Mouse (Mus musculus) limb, embryonic 14.5 days (tissue): ENCODE data around the gene Nipbl. TPM values are rescaled to one million over a fixed set of nuclear protein-coding genes. Genes with fewer than 3 reads are reported as not detected.

Experiments used
- ATAC-seq: fragments of 200-750 bp; cut with Nextera tagmentation; 2 replicates; pipeline ENCODE4 v1.8.0; 2017; ENCODE audit warnings: low read depth, moderate number of reproducible peaks, moderate TSS enrichment; ENCODE audit not compliant: low FRiP score
- DNase-seq: peaks from one replicate; pipeline ENCODE4 v3.0.0-alpha.2; 2015; ENCODE audit warnings: low spot score
- H3K27ac ChIP-seq: fragments of 300-500 bp; sonication (generic); replicated peaks from 2 replicates; pipeline ENCODE4 v1.5.1; 2014; ENCODE audit warnings: low read depth, mild to moderate bottlenecking, low read length, moderate library complexity, mixed read lengths
- H3K27me3 ChIP-seq: fragments of 300-500 bp; sonication (generic); 2 replicates; pipeline ENCODE4 v1.6.1; 2014; ENCODE audit warnings: low read length, mixed read lengths; ENCODE audit not compliant: control insufficient read depth, insufficient read depth
- H3K36me3 ChIP-seq: fragments of 300-500 bp; sonication (generic); 2 replicates; pipeline ENCODE4 v1.6.1; 2014; ENCODE audit warnings: mild to moderate bottlenecking, low read length, moderate library complexity, mixed read lengths; ENCODE audit not compliant: control insufficient read depth, insufficient read depth
- H3K4me1 ChIP-seq: fragments of 300-500 bp; sonication (generic); 2 replicates; pipeline ENCODE4 v1.6.1; 2014; ENCODE audit warnings: antibody characterized with exemption, low read length, mixed read lengths; ENCODE audit not compliant: control insufficient read depth, insufficient read depth
- H3K4me2 ChIP-seq: fragments of 300-500 bp; sonication (generic); replicated peaks from 2 replicates; pipeline ENCODE4 v1.6.1; 2014; ENCODE audit warnings: low read depth, mild to moderate bottlenecking, low read length, moderate library complexity; ENCODE audit not compliant: severe bottlenecking
- H3K4me3 ChIP-seq: fragments of 300-500 bp; sonication (generic); replicated peaks from 2 replicates; pipeline ENCODE4 v1.5.1; 2014; ENCODE audit warnings: low read length
- H3K9ac ChIP-seq: fragments of 300-500 bp; sonication (generic); 2 replicates; pipeline ENCODE4 v1.6.1; 2014; ENCODE audit warnings: mild to moderate bottlenecking, low read depth, low read length, moderate library complexity; ENCODE audit not compliant: severe bottlenecking
- H3K9me3 ChIP-seq: fragments of 300-500 bp; sonication (generic); 2 replicates; pipeline ENCODE4 v1.6.1; 2016; ENCODE audit warnings: low read length; ENCODE audit not compliant: control insufficient read depth
- POLR2A ChIP-seq: fragments of 200-500 bp; IDR thresholded peaks from 2 replicates; pipeline ENCODE4 v1.8.0; 2012; ENCODE audit warnings: inconsistent platforms, mild to moderate bottlenecking, moderate library complexity, borderline replicate concordance; ENCODE audit not compliant: insufficient read depth, insufficient read length; ENCODE audit errors: extremely low read depth
- WGBS: fragments of 180-500 bp; shearing (Covaris S2); extraction: QIAGEN DNeasy Blood & Tissue Kit; methylation state at CpG from one replicate; pipeline ENCODE4 v1.1.7; 2014; 5-methylcytosine and 5-hydroxymethylcytosine counted together
- polyA plus RNA-seq, 2 experiments: library from polyadenylated mRNA; depleted of rRNA in 1 of 2; stranded (reverse) in 1 of 2; unstranded in 1 of 2; fragments of >200 nt; fragmentation: Nextera tagmentation in 1 of 2; extraction: Ambion mirVana in 1 of 2; gene quantifications; 2 replicates each; pipeline versions ENCODE4 v1.2.1 to v1.2.3; 2012 to 2014

Gene Nipbl
- polyA plus RNA-seq, 2 experiments = 17.6 to 23.4 TPM

DNA sequence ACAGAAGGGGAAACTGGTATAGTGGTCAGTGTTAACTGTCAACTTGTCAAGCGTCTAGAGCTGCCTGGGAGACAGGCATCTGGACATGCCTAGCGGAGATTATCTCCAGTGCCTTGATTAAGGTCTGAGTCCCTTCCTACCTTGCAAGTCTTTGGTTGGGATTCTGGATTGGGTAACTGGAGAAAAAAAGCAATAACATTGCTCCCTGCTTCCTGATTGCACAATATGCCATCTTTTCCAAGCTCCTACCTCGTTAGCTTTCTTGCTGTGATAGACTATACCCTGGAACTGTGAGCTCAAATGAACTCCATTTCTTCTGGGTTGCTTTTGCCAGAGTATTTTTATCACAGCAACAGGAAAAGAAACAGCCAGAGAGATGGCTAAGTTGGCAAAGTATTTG is 30.9 kb downstream of the Nipbl start:
- H3K4me3 ChIP-seq = no peak overlapping the region
- WGBS = 86% methylated on average over 3 of the region's 3 CpGs
- no peak for TF ChIP-seq POLR2A
- no peak overlapping the region for H3K27ac ChIP-seq
- H3K36me3 ChIP-seq = no peaks in the 10 kb centered on the region
- H3K4me1 ChIP-seq = no peaks in the 10 kb centered on the region
- H3K27me3 ChIP-seq = no peaks in the 10 kb centered on the region
- no peak overlapping the region for H3K9ac ChIP-seq
- no peaks in the 10 kb centered on the region for H3K9me3 ChIP-seq
- H3K4me2 ChIP-seq = no peak overlapping the region
- ATAC-seq = no peak
- no peak for DNase-seq

DNA sequence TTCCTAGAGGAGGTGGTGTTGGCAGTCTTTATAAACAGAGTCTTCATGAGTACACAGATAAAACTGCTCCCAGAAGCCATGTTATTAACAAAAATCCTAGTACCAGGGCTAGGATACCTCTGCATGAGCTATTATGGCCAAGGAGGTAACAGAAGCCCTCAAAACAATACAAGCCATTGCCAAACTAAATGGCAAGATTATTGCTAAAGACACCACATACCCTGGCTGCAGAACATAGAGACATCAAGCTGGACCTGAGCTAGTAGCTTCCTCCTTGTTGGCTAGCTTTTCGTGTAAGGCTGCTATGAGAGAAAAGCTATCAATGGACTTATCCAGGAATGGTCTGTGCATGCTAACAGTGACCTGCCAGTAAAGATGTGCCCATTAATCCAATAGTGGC is 32.4 kb downstream of the Nipbl start:
- Histone ChIP-seq H3K27ac (no peak overlapping the region), H3K27me3 (no peaks in the 10 kb centered on the region), H3K9me3 (no peaks in the 10 kb centered on the region), H3K36me3 (no peaks in the 10 kb centered on the region), H3K9ac (no peak overlapping the region), H3K4me2 (no peak overlapping the region), H3K4me3 (no peak overlapping the region), H3K4me1 (no peaks in the 10 kb centered on the region)
- ATAC-seq (no peak), DNase-seq (no peak)
- WGBS = 95% methylated on average over 1 of the region's 1 CpGs
- TF ChIP-seq POLR2A = no peak

DNA sequence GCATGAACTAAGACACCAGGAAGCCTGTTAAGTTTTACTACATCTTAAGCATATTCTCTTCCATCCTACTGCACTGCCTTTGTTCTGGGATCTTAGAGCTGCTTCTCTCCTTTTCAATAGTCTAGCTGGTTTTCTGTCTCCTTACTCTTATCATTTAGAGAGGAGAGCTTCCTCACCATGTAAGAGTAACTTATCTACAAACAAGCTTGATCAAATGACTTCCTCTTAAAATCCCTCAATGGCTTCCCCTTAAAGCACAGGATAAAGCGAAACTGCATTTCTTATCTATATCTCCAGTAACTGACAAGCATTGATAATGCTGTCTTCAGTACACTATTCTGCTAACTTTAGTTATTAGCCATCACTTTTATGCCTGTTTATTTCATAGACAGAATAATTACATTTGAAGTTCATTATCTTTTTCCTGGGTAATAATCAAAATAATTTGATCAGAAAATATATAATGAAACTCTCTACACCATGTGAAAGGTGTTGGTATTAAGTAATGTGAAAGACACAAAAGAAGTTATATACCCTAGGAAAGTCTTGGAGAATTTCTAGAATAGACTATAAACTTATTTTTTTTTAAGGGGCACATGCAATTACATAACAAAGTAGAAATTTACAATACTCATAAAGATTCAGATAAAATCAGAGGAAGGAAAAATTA is 33.0 kb downstream of the Nipbl start:
- no peak overlapping the region for H3K4me2 ChIP-seq
- H3K36me3 ChIP-seq = no peaks in the 10 kb centered on the region
- 96% methylated on average over 1 of the region's 1 CpGs for WGBS
- no peak overlapping the region for H3K4me3 ChIP-seq
- H3K9ac ChIP-seq = no peak overlapping the region
- H3K9me3 ChIP-seq = no peaks in the 10 kb centered on the region
- no peaks in the 10 kb centered on the region for H3K4me1 ChIP-seq
- ATAC-seq = no peak
- no peaks in the 10 kb centered on the region for H3K27me3 ChIP-seq
- no peak overlapping the region for H3K27ac ChIP-seq
- TF ChIP-seq POLR2A = no peak
- DNase-seq = no peak

DNA sequence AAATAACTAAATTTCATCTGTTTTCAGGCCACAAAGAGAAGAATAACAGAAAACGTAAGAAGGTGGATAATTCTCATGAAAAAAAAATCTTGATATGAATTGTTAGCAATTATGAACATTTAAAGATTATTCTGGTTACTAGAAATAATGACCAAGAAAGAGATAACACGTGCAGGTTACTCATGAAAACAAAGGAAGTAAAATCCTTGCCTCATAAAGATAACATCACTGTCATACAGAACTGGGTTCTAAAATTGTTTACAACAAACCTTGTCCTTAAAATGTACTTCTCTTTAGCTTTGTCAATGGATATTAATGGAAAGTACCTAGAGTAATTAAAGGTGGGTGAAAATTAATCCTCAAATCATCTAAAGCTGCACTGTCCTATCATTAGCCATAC is 37.2 kb downstream of the Nipbl start:
- Histone ChIP-seq H3K27me3 (no peaks in the 10 kb centered on the region), H3K27ac (no peak overlapping the region), H3K4me3 (no peak overlapping the region), H3K4me2 (no peak overlapping the region), H3K9me3 (no peaks in the 10 kb centered on the region), H3K36me3 (no peaks in the 10 kb centered on the region), H3K9ac (no peak overlapping the region), H3K4me1 (no peaks in the 10 kb centered on the region)
- DNase-seq (no peak), ATAC-seq (no peak)
- no peak for TF ChIP-seq POLR2A
- WGBS = 91% methylated on average over 2 of the region's 2 CpGs

DNA sequence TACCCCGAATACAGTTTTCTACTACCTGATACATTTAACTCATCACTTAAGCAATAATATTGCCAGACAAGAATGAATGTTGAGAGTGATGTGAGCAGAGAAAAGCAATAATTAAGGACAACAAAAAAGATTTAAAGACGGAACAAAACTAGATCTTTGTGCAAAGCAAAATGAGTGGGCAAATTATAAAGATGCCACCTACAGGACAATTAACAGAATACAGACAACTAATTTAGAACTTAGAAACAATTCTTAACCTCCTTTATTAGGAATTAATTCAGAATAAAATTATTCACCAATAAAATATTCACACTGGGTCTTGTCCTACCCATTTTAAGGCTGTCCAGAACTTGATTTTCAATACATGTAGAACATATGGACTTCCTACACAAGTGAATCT is 38.0 kb downstream of the Nipbl start:
- H3K4me1 ChIP-seq = no peaks in the 10 kb centered on the region
- no peak overlapping the region for H3K27ac ChIP-seq
- H3K9ac ChIP-seq = no peak overlapping the region
- no peaks in the 10 kb centered on the region for H3K9me3 ChIP-seq
- H3K36me3 ChIP-seq = no peaks in the 10 kb centered on the region
- no peak for TF ChIP-seq POLR2A
- WGBS = 98% methylated on average over 2 of the region's 2 CpGs
- H3K27me3 ChIP-seq = no peaks in the 10 kb centered on the region
- H3K4me2 ChIP-seq = no peak overlapping the region
- no peak for DNase-seq
- H3K4me3 ChIP-seq = no peak overlapping the region
- ATAC-seq = no peak

GRCm38 (mm10) chr15:8402591-8402990 is 41.7 kb downstream of the Nipbl start:
- Histone ChIP-seq H3K9ac (no peak overlapping the region), H3K4me2 (no peak overlapping the region), H3K9me3 (no peaks in the 10 kb centered on the region), H3K4me1 (no peaks in the 10 kb centered on the region), H3K27ac (no peak overlapping the region), H3K4me3 (no peak overlapping the region), H3K27me3 (no peaks in the 10 kb centered on the region), H3K36me3 (no peaks in the 10 kb centered on the region)
- DNase-seq = no peak
- 86% methylated on average over 2 of the region's 2 CpGs for WGBS
- ATAC-seq = no peak
- no peak for TF ChIP-seq POLR2A
